Mouse (Mus musculus): ENCODE measurements around the gene Psph. TPM values are rescaled to one million over a fixed set of nuclear protein-coding genes. Genes with fewer than 3 reads are reported as not detected.
"Not testable (repeated sequence)": the region's sequence is repeated elsewhere in the genome, so short reads cannot be mapped to it uniquely, and the experiment has no call there.

The Psph gene
- polyA plus RNA-seq (2016; fragmentation: Nextera tagmentation; extraction: Ambion mirVana): 27.0 and 27.4 TPM in 2 replicates

DNA sequence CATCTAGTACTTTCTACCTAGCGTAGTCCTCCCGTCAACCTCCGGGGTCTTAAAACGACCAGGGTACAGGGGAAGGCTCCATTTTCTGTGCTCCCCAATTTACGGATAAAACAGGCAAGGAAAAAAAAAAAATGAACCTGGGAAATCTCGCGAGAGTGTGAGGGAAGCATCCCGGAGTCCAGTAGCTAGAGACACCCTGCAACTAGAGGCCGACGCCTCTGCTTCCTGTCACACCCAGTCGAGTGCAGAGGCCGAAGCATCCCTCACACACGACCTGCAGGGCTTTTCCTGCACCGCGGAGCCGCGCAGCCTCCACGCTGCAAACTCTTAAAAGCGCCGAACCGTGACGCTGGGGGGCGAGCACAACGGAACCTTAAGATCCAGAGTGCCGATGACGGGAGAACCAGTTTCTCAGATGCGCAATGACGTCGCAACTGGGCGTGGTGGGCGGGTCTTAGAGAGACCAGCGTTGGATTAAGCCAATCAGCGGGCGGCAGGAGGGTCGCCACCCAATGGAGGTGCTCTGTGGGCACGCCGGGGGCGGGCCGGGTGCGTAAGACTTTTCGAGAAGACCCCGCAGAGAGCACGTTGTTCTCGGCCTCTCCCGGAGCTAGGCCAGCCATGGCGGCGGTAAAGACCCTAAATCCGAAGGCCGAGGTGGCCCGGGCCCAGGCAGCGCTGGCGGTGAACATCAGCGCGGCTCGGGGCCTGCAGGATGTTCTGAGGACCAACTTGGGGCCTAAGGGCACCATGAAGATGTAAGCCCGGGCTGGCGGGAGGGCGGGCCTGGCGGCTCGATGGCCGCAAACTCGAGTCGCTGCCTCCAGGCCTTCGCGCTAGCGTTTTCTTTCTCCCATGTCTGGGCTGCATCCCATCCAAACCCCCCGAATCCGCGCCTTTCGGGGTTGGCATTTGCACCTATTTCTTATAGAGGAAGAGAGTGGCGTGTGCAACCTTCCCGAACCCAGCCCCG lies at the start of gene Psph:
TSS of gene Psph (minus strand) at position 632 of the 973 bp plus-strand sequence.
- no peaks in the 10 kb centered on the region for H3K9me3 ChIP-seq (replicated peaks)
- H3K27me3 ChIP-seq (replicated peaks): no peaks in the 10 kb centered on the region
- peak within 1 kb of the TSS; percentile 96 for H3K4me3 ChIP-seq
- H3K4me2 ChIP-seq: peak within 1 kb of the TSS; percentile 79
- peak within 1 kb of the TSS; percentile 99 for H3K27ac ChIP-seq (ENCODE audit: poor library complexity, severe bottlenecking)
- 0% methylated on average over 73 of the region's 73 CpGs for whole genome bisulfite sequencing
- H3K4me1 ChIP-seq (replicated peaks): peaks cover 20% of the 10 kb centered on the region
- peak within 1 kb of the TSS; percentile 99 for H3K9ac ChIP-seq
- ATAC-seq (ENCODE audit: insufficient number of reproducible peaks, low FRiP score): peak; percentile 100
- H3K36me3 ChIP-seq: peaks cover 33% of the 10 kb centered on the region

DNA sequence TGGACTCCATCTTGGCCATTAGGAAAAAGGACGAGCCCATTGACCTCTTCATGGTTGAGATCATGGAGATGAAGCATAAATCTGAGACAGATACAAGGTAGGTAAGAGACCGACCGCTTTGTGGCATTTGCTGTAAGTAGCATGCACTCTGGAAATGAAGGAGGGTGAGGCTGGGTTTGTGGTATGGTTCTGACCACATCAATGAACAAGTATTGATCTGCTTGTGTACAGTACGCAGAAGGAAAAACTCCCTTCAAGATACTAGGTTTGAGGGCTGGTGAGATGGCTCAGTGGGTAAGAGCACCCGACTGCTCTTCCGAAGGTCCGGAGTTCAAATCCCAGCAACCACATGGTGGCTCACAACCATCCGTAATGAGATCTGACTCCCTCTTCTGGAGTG lies 3.3 kb upstream of the Psph start:
- WGBS: 84% methylated on average over 7 of the region's 8 CpGs
- Histone ChIP-seq H3K36me3 (peaks cover 58% of the 10 kb centered on the region), H3K4me1 (replicated peaks) (peaks cover 20% of the 10 kb centered on the region)
- not testable (repeated sequence) for H3K27me3 ChIP-seq (replicated peaks); H3K4me3 ChIP-seq; H3K27ac ChIP-seq (ENCODE audit: poor library complexity, severe bottlenecking); H3K9me3 ChIP-seq (replicated peaks); H3K9ac ChIP-seq; ATAC-seq (ENCODE audit: insufficient number of reproducible peaks, low FRiP score); H3K4me2 ChIP-seq

DNA sequence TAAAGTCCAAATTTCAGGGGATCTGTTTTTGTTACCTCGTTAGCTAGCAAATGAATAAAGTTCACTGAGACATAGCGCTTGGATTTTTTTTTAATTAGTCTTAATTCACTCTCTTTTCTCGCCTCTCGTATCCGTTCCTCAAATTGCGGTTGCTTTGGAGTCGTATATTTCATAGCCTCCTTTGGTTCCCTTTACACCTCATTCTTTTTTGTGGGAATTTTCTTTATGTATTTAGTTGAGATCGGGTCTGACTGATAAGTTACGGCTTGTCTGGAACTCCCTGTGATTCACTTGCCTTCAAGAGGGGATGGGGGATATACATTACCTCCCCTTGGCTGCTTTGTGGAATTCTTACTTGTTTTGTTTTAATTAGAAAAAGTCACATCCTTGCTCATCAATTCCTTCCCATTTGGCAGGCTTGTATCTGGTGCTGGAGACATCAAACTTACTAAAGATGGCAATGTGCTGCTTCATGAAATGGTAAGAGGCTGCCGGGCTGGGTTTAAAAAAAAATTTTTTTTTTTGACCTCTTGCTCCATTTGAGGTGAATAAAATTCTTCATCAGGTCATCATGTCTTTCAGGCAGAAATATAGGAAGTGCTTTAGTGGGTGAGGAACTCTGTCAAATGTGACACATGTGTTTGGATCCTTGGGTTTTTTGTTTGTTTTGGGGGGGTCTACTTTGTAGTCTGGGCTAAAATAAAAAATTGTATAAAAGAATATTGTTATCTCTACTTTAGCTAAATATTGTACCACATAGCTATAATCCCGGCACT lies 757 bp upstream of the Psph start:
- WGBS: 11% methylated on average over 11 of the region's 11 CpGs
- peaks cover 42% of the 10 kb centered on the region for H3K36me3 ChIP-seq

DNA sequence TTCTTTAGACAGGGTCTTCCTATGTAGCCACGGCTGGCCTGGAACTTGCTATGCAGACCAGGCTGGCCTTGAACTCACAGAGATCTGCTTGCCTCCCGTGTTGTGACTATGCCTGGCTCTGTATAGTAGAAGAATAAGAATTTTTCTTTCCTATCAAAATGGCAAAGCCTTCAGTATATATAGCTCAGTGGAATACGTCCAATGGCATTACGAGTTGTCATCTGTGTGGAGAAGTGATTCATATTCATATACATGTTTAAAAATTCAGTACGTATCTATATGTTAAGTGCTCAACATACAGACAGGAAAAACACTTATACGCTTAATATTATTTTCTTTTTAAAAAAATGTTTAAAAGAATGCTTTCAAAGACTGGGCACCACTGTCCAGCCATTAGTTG lies 1.1 kb downstream of the Psph start:
- H3K27me3 ChIP-seq (replicated peaks): no peaks in the 10 kb centered on the region
- peaks cover 26% of the 10 kb centered on the region for H3K36me3 ChIP-seq
- no peaks in the 10 kb centered on the region for H3K9me3 ChIP-seq (replicated peaks)
- H3K9ac ChIP-seq: peak overlapping the region; percentile 99
- WGBS: 78% methylated on average over 6 of the region's 6 CpGs
- ATAC-seq (ENCODE audit: insufficient number of reproducible peaks, low FRiP score): no peak
- H3K4me1 ChIP-seq (replicated peaks): peaks cover 20% of the 10 kb centered on the region
- H3K27ac ChIP-seq (ENCODE audit: poor library complexity, severe bottlenecking): peak overlapping the region; percentile 99
- peak overlapping the region; percentile 79 for H3K4me2 ChIP-seq
- H3K4me3 ChIP-seq: peak overlapping the region; percentile 96

More for the DNA sequence above, 757 bp upstream of the Psph start:
- Histone ChIP-seq H3K4me2 (peak overlapping the region; percentile 79), H3K9ac (peak overlapping the region; percentile 99), H3K27me3 (replicated peaks) (no peaks in the 10 kb centered on the region), H3K4me3 (peak overlapping the region; percentile 96), H3K27ac (ENCODE audit: poor library complexity, severe bottlenecking) (peak overlapping the region; percentile 99; the same call in 1 of the 2 replicates), H3K4me1 (replicated peaks) (peaks cover 20% of the 10 kb centered on the region), H3K9me3 (replicated peaks) (no peaks in the 10 kb centered on the region)
- ATAC-seq (ENCODE audit: insufficient number of reproducible peaks, low FRiP score): no peak

DNA sequence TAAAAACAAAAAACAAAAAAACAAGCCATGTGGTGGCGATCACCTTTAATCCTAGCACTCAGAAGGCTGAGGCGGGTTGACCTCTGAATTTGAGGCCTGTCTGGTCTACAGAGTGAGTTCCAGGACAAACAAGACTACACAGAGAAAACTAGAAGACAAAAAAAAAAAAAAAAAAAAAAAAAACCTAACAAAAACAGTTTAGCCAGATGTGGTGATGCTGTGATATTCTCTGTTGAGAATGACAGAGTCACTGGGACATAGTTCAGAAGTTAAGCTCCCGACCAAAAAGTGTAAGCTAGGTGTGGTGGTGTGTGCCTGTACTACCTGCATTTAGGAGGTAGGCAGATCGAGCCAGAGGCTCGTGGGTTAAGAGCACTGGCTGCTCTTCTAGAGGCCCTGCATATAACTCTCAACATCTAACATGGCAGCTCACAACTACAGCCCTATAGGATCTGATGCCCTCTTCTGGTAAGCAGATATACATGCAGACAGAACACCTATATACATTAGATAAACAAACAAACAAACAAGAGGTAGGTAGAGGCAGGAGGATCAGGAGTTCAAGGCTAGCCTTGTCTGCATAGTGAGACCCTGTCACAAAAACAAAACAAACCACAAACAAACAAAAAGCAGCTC lies 1.9 kb downstream of the Psph start:
- peaks cover 19% of the 10 kb centered on the region for H3K36me3 ChIP-seq
- no peaks in the 10 kb centered on the region for H3K27me3 ChIP-seq (replicated peaks)
- no peak for ATAC-seq (ENCODE audit: insufficient number of reproducible peaks, low FRiP score)
- H3K4me1 ChIP-seq (replicated peaks): peaks cover 20% of the 10 kb centered on the region
- no peak overlapping the region for H3K4me2 ChIP-seq
- no peak overlapping the region for H3K27ac ChIP-seq (ENCODE audit: poor library complexity, severe bottlenecking)
- H3K4me3 ChIP-seq: no peak overlapping the region
- H3K9me3 ChIP-seq (replicated peaks): no peaks in the 10 kb centered on the region
- no peak overlapping the region for H3K9ac ChIP-seq
- WGBS: 83% methylated on average over 5 of the region's 5 CpGs

DNA sequence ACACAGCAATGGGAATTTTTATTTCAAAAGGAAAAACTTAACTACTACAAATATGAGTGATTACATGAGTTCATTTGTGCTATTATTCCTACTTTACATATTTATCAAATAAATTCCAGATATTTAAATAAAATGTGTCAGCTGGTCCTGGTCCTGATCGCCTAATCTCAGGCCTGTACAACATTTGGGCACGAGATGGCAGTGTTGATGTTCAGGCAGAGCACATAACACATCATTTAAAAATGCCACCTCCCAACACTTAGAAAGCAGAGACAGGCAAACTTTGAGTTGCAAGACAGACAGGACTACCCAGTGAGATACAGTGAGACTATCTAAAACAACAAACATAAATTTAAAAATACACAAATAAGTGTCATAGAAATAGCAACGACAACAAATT lies 5.0 kb downstream of the Psph start:
- Histone ChIP-seq H3K9ac (no peak overlapping the region), H3K27me3 (replicated peaks) (no peaks in the 10 kb centered on the region), H3K4me1 (replicated peaks) (peaks cover 16% of the 10 kb centered on the region; the same call in 1 of the 2 replicates), H3K27ac (ENCODE audit: poor library complexity, severe bottlenecking) (no peak overlapping the region), H3K9me3 (replicated peaks) (no peaks in the 10 kb centered on the region), H3K4me2 (no peak overlapping the region), H3K4me3 (no peak overlapping the region), H3K36me3 (no peaks in the 10 kb centered on the region)
- no peak for ATAC-seq (ENCODE audit: insufficient number of reproducible peaks, low FRiP score)
- 49% methylated on average over 3 of the region's 3 CpGs for whole genome bisulfite sequencing

DNA sequence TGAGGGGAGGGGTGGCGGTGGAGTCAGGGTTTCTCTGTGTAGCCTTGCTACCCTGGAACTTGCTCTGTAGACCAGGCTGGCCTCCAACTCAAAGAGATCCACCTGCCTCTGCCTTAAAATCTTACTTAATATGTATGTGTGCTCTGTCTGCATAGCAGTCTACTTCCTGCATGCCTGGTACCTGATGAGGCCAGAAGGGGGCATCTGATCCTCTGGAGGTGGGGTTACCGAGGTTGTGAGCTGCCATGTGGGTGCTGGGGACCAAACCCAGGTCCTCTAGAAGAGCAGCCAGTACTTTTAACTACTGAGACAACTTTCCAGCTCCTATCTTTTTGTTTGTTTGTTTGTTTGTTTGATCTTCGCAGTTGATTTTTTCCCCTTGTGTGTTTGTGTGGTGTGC lies 7.1 kb downstream of the Psph start:
- H3K36me3 ChIP-seq: no peaks in the 10 kb centered on the region
- 90% methylated on average over 3 of the region's 3 CpGs for WGBS
- no peak for ATAC-seq (ENCODE audit: insufficient number of reproducible peaks, low FRiP score)
- H3K9me3 ChIP-seq (replicated peaks): no peaks in the 10 kb centered on the region
- no peak overlapping the region for H3K4me3 ChIP-seq
- no peak overlapping the region for H3K27ac ChIP-seq (ENCODE audit: poor library complexity, severe bottlenecking)
- H3K4me1 ChIP-seq (replicated peaks): peaks cover 12% of the 10 kb centered on the region; the same call in 1 of the 2 replicates
- peak overlapping the region; percentile 96; the same call in 1 of the 2 replicates for H3K4me2 ChIP-seq
- H3K27me3 ChIP-seq (replicated peaks): no peaks in the 10 kb centered on the region
- no peak overlapping the region for H3K9ac ChIP-seq

DNA sequence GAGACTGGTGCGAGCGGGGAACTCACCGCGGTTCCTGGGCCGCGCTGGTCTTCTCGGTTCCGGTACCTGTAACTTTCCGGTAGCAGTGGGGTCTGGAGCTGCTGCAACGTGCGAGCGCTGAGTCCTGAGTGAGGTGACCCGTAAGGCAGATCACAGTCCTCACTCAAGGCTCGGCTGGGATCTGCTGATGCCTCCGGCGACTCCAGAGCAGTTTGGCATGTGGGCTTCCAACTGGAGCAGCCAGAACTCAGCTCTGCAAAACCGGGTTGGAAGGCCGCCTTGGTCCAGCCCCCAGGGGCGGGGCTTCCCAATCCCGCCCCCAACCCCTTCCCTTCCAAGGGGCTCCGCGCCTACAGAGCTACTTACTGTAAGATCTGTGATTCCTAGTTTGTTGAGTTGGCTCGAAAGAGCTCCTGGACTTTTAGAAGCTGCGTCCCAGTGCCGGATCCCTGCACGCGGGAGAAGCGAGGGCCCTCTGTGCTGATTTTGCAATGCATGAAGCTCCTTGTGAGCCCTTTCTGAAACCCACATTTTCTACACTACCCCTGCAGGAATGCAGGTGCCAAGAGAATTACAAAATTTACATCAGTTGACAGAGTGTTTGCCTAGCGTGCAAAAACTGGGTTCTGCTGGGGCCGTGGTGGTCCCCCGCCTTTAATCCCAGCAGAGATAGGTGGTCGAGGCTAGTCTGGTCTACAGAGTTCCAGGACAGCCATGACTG lies 8.1 kb downstream of the Psph start:
- no peaks in the 10 kb centered on the region for H3K27me3 ChIP-seq (replicated peaks)
- no peaks in the 10 kb centered on the region for H3K36me3 ChIP-seq
- WGBS: 1% methylated on average over 32 of the region's 32 CpGs
- H3K4me1 ChIP-seq (replicated peaks): peaks cover 12% of the 10 kb centered on the region; the same call in 1 of the 2 replicates
- peak overlapping the region; percentile 74 for H3K9ac ChIP-seq
- peak overlapping the region; percentile 64 for H3K4me3 ChIP-seq
- H3K9me3 ChIP-seq (replicated peaks): no peaks in the 10 kb centered on the region
- peak overlapping the region; percentile 96 for H3K4me2 ChIP-seq
- peak; percentile 90 for ATAC-seq (ENCODE audit: insufficient number of reproducible peaks, low FRiP score)
- H3K27ac ChIP-seq (ENCODE audit: poor library complexity, severe bottlenecking): no peak overlapping the region

DNA sequence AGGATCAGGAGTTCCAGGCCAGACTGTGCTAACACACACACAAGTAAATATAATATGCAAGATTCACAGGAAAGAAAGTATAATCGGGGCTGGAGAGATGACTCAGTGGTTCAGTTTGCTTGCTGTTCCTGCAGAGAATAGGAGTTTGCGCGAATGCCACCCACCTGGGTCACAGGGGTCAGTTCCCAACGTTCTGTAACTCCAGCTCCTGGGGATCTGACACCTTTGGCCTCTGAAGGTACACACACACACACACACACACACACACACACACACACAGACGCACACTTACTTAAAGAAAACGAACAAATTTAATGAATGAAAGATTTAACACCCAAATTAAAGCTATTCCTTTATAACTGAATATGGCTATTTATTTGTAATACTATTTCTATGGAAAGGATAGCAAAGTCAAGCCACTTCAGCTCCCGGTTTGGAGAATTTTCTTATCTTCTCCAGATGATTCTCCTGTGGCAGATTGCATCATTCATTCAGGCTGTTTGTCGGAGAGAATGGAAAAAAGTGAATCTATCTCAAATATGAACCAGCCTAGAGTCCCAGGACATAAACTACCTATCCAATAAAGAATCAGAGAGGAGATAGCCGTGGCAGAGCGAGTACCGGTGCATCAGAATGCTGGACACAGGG lies 8.8 kb downstream of the Psph start:
- H3K4me1 ChIP-seq (replicated peaks): peaks cover 12% of the 10 kb centered on the region; the same call in 1 of the 2 replicates
- no peaks in the 10 kb centered on the region for H3K27me3 ChIP-seq (replicated peaks)
- H3K4me2 ChIP-seq: peak overlapping the region; percentile 96
- peak overlapping the region; percentile 74 for H3K9ac ChIP-seq
- ATAC-seq (ENCODE audit: insufficient number of reproducible peaks, low FRiP score): no peak
- H3K9me3 ChIP-seq (replicated peaks): no peaks in the 10 kb centered on the region
- 38% methylated on average over 11 of the region's 11 CpGs for WGBS
- H3K4me3 ChIP-seq: peak overlapping the region; percentile 64
- no peak overlapping the region for H3K27ac ChIP-seq (ENCODE audit: poor library complexity, severe bottlenecking)
- no peaks in the 10 kb centered on the region for H3K36me3 ChIP-seq

DNA sequence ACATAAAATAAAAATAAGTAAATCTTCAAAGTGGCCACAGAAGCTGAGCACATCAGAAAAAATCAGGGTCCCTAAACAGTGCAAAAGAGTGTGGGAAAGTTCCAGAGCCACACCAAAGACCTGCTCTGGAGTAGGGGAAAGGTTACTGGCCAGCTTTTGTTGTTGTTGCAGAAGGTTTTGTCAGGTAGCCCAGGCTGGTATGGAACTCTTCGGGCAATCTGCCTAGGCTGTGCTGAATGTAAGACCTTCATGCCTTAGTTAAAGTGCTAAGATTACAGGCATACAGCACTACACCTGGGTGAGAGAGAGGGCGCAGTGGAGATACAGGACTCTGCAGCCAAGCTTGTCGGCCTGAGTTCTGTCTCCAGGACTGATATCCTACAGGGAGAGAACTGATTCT lies 12.6 kb downstream of the Psph start:
- H3K36me3 ChIP-seq: no peaks in the 10 kb centered on the region
- WGBS: 75% methylated on average over 3 of the region's 3 CpGs
- no peak overlapping the region for H3K4me2 ChIP-seq
- no peak for ATAC-seq (ENCODE audit: insufficient number of reproducible peaks, low FRiP score)
- no peak overlapping the region for H3K27ac ChIP-seq (ENCODE audit: poor library complexity, severe bottlenecking)
- no peaks in the 10 kb centered on the region for H3K27me3 ChIP-seq (replicated peaks)
- H3K4me3 ChIP-seq: no peak overlapping the region
- H3K9ac ChIP-seq: no peak overlapping the region
- no peaks in the 10 kb centered on the region for H3K9me3 ChIP-seq (replicated peaks)
- peaks cover 21% of the 10 kb centered on the region for H3K4me1 ChIP-seq (replicated peaks)

Data from heart, embryonic 12.5 days (tissue).